Mouse (Mus musculus): ENCODE data around the gene Zfp791.
A peak's percentile ranks its signal among the peaks of the same experiment; 100 is the strongest.
"Not testable (repeated sequence)": the region's sequence is repeated elsewhere in the genome, so short reads cannot be mapped to it uniquely, and the experiment has no call there.

Zfp791 gene

GRCm38 (mm10) chr8:85122995-85123394 is at the start of gene Zfp791:
Gene Zfp791 (minus strand): TSS chr8:85123095.
- no peak for DNase-seq (ENCODE audit: extremely low read depth, low read depth)

- DNase-seq (ENCODE audit: extremely low read depth, low read depth), result peak; percentile 30
Observed at GRCm38 (mm10) chr8:85171291-85171690, 48.4 kb upstream of the Zfp791 start.

DNA sequence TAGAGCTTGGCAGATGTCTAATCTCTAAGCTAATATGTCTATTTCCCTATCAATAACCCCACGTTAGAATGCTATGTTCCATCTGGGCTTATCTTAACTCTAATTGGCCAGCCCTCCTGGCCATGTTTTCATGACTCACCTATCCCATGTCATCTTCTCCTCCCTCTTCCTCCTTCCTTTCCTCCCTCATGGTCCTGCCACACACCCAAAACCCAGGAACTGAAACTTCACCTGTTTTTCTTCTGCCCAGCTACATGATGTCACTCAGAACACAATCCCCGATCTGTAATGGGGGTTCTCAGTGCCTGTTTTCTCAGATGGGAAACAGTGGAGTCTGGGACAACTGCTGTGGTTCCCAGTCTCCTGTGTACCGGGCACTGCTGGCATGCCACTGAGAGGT is 28.7 kb upstream of the Zfp791 start, which contains the start of gene Cks1brt:
Cks1brt (plus strand) TSS at position 301 of the 400 bp plus-strand sequence.
- DNase-seq (ENCODE audit: extremely low read depth, low read depth), result no peak

DNA sequence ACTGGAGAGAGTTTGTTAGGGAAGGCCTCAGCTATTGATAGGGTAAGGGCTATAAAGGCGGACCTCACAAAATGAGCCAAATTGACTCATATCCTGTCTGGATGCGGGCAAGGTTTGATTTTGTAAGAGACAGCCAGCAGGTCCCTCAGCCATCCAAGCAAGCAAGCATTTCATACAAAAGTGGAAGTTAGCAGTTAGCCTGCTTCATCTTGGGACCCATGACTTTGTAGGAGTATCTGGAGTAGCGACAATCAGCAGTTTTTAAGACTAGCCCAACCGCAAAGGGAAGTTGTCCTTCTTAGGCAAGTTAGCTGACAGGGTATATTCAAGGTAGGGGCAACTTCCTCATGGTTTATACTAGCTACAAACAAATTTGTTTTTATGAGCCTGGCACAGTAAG is 19.6 kb upstream of the Zfp791 start:
- DNase-seq (ENCODE audit: extremely low read depth, low read depth), result peak; percentile 99

- DNase-seq (ENCODE audit: extremely low read depth, low read depth), result not testable (repeated sequence)
Observed at GRCm38 (mm10) chr8:85135690-85136089, 12.8 kb upstream of the Zfp791 start.

DNA sequence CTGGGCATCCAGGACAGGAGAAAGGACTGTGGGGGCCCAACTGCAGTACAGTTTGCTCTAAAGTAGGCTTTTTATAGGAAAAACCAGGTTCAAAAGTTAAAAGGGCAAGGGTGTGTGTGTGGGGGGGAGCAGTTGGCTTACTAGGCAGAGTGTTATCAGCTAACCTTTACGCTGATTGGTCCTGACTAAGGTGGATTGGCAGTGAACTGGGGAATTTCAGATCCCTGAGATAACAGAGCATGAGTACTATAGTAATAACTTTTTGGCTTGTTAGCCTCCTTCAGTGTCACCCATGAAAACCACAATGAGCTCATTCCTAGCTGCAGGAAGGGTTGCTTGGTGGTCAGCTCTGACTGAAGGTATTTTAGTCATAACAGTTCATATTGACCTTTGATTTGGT is 9.4 kb upstream of the Zfp791 start:
- DNase-seq (ENCODE audit: extremely low read depth, low read depth), result no peak

DNA sequence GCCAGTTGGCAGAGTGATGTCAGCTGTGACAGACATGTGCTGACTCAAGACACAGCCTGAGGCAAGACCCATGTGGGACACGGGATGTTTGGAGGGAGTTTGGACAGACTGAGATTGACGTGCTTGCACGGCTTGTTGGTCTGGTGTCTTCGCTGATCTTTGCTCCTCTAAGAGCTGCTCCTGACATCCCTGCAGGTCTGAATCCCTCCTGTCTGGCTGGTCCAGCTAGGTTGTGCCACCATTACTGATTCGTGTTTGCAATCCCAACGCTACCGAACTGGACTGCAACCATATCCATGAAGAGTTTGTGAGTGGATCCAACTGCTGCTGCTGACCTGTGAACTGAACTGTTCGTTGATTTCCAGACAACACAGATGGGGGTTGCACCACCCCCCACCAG is 796 bp upstream of the Zfp791 start:
- DNase-seq (ENCODE audit: extremely low read depth, low read depth), result no peak

DNA sequence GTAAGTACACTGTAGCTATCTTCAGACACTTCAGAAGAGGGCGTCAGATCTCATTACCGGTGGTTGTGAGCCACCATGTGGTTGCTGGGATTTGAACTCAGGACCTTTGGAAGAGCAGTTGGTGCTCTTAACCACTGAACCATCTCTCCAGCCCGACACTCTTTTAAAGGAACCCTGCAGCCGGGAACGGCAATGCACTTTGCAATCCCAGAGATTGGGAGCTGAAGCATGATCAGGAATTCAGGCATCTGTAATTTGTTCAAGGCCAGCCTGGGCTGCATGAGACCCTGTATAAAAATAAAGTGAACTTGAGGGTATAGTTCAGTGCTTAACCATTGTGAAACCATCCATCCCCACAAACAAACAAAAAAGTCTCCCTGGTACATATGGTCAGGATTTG is 2.6 kb downstream of the Zfp791 start:
- not testable (repeated sequence) for DNase-seq (ENCODE audit: extremely low read depth, low read depth)

DNA sequence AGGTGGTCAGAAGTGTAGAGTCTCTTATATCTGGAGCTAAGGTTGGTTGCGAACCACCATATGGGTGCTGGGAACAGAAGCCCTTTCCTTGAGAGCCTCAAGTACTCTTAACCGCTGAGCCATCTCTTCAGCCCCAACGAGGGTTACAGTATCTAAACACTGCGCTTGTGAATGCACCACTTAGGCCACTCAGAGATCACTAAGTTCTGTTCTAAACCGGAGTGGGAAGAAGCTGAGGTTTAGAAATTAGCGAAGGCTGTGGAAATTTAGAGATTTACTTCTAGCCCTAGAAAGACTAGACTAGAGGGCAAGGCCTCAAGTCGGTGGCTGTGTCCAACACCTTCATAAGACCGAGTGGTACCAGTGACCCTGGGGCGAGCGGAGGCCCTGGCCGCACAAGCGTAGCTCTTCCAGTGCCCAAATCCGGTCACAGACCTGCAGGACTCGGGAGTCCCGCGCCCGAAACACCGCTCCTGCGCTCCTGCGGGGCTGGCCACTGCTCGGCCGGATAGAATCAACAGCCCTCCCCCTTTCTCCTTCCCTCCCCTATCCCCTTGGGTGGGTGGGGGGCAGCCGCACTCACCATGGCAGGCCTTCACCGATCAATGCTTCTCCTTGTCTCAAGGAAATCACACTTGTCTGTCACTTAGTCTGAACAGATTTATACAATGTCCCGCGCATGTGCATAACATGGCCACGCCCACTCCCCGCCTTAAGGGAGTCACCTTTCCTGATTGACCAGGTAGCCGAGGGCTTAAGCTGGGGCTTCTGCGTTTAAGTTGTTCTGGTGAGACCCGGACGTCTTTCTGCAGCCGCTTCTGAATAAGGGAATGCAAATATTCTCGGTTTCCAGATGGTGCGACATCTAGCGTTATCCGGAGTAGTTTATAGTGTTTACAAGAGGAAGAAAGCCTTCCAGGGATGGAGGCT is 3.6 kb downstream of the Zfp791 start:
- no peak for DNase-seq (ENCODE audit: extremely low read depth, low read depth)

- DNase-seq (ENCODE audit: extremely low read depth, low read depth), result no peak
Observed at GRCm38 (mm10) chr8:85116984-85117383, 5.9 kb downstream of the Zfp791 start.

- DNase-seq (ENCODE audit: extremely low read depth, low read depth), result no peak
Observed at GRCm38 (mm10) chr8:85115501-85115900, 7.4 kb downstream of the Zfp791 start.

DNA sequence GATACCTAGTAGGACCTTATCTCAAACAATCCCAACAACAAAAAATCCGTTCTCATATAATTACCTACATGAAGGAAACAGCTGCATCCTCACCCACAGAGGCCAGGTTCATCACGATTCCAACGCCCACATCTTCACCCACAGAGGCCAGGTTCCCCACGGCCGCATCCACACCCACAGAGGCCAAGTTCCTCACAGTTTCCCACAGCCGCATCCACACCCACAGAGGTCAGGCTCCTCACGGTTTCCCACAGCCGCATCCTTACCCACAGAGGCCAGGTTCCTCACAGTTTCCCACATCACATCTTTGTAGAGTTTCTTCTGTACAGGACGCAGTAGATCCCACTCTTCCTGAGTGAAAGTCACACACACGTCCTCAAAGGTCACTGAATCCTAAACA is 9.7 kb downstream of the Zfp791 start:
- no peak for DNase-seq (ENCODE audit: extremely low read depth, low read depth)

DNA sequence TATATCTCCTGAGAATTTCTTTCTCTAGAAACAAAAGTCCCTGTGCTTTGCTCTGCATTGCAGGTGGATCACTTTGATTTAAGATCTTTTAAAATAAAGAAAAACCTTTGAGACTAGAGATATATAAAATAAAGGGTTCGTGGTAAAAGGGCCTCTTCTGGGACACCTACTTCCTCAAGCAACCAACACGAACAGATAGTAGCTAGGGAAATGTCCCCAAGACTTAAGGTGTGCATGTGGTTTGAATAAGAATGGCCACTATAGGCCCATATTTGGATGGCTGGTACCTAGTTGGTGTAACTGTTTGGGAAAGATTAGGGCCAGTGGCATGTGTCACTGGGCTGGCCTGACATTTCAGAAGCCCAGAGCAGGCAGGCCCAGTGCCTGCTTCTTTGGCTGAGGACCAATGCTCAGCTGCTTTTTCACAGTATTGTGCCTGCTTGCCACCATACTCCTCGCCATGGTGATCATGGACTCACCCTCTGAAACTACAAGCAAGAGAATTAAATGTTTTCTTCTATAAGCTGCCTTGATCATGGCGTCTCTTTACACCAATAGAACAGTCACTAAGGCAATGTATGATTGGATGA is 22.7 kb downstream of the Zfp791 start:
- peak; percentile 72 for DNase-seq (ENCODE audit: extremely low read depth, low read depth)

DNA sequence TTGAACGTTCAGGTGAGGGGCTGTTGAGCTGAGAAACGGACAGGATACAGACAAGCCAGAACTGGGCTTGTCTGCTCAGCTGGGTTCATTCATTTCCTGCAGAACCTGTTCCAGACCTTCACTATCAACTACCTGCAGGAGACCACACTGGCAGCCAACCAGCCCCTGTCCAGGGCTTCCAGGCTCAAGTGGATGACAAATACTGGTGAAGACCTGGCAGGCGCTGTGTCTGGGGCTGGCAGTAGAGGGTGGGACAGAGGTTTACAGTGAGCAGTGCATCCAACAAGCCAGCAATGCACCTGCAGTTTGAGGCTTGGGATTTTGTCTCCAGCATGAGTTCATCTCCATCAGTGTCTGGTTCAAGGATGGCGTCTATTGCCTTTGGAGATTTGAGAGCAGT is 26.0 kb downstream of the Zfp791 start:
- no peak for DNase-seq (ENCODE audit: extremely low read depth, low read depth)

DNA sequence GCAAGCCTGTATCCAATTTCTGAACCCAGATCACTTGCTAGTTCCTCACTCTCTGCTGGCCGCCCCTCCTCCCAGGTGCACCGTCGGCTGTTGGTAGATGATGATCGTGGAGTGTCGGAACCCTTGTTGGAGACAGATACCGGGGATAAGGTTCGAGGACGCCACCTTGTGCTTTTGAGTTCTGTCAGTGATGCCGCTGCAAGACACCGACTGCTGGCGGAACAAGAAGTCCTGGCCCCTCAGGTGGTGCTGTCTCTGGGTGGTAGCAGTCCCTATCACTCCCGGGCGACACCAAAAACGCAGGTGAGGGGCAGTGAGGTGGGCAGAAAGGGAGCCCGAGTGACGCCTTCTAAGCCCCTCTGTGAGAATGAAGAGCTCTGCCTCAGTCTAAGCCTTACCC is 26.7 kb downstream of the Zfp791 start:
- DNase-seq (ENCODE audit: extremely low read depth, low read depth), result no peak

- DNase-seq (ENCODE audit: extremely low read depth, low read depth), result no peak
Observed at GRCm38 (mm10) chr8:85095566-85095965, 27.3 kb downstream of the Zfp791 start.

DNA sequence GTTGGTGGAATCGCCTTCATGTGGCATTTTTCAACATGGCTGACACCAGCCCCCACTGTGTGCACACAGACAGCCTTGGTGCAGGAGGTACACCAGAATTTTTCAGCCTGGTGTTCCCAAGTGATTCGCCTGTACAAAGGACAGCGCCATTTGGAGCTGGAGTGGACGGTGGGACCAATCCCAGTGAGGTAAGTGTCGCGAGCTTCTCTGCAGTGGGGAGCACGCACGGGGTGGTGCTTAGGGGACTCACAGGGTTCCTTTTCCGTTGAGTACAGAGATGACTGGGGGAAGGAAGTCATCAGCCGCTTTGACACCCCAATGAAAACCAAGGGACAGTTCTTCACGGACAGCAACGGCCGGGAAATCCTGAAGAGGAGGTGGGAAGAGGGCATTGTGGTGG is 27.8 kb downstream of the Zfp791 start:
- DNase-seq (ENCODE audit: extremely low read depth, low read depth), result no peak

GRCm38 (mm10) chr8:85091526-85092090 is 31.3 kb downstream of the Zfp791 start:
- no peak for DNase-seq (ENCODE audit: extremely low read depth, low read depth)

DNA sequence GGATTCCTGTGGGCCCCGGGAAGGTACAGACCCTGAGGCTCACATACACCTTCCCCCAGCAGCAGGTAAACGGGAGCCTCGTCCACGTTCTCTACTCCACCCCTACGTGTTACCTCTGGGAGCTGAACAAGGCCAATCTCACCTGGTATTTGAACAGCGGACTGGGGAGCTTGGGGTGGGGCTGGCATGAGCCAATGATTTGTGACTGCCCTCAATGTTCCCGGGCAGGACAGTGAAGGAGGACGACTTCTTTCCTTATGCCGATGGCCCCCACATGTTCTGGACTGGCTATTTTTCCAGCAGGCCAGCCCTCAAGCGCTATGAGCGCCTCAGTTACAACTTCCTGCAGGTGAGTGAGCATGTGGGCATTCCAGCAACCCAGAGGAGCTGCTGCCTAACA is 32.0 kb downstream of the Zfp791 start:
- DNase-seq (ENCODE audit: extremely low read depth, low read depth), result no peak

GRCm38 (mm10) chr8:85088771-85089170 is 34.1 kb downstream of the Zfp791 start:
- no peak for DNase-seq (ENCODE audit: extremely low read depth, low read depth)

GRCm38 (mm10) chr8:85086238-85086637 is 36.7 kb downstream of the Zfp791 start:
- DNase-seq (ENCODE audit: extremely low read depth, low read depth), result no peak

- DNase-seq (ENCODE audit: extremely low read depth, low read depth), result peak; percentile 75
Observed at GRCm38 (mm10) chr8:85084633-85085032, 38.3 kb downstream of the Zfp791 start.

All from MEL-GATA-1-ER (cell line).